Mouse (Mus musculus): ENCODE measurements at regions not wholly inside any gene's neighbourhood (a gene's known extent, or its start where the extent isn't known, plus 50 kb on each side); places are given as distances from the start of the nearest gene placed in this dataset.

GRCm38 (mm10) chr1:185657286-185657685, 202.6 kb downstream of the Slc30a10 start:
- TF ChIP-seq NANOG (IDR thresholded peaks at IDR 0.05; ENCODE audit: borderline replicate concordance, low read length) (no peak), CTCF (conservative IDR thresholded peaks at IDR 0.05; ENCODE audit: low read length) (no peak), POU5F1 (IDR thresholded peaks at IDR 0.05; ENCODE audit: borderline replicate concordance, low read length) (no peak)
- Histone ChIP-seq H3K4me1 (replicated peaks; ENCODE audit: low read depth, low read length) (no peaks in the 10 kb centered on the region), H3K9me3 (ENCODE audit: low read length) (no peaks in the 10 kb centered on the region), H3K4me3 (replicated peaks; ENCODE audit: low read length) (no peak overlapping the region), H3K27me3 (ENCODE audit: insufficient read depth, low read length) (no peaks in the 10 kb centered on the region), H3K36me3 (ENCODE audit: insufficient read depth, low read length) (no peaks in the 10 kb centered on the region)

GRCm38 (mm10) chr1:185659476-185659875, 204.8 kb downstream of the Slc30a10 start:
- TF ChIP-seq NANOG (IDR thresholded peaks at IDR 0.05; ENCODE audit: borderline replicate concordance, low read length) (no peak), CTCF (conservative IDR thresholded peaks at IDR 0.05; ENCODE audit: low read length) (no peak), POU5F1 (IDR thresholded peaks at IDR 0.05; ENCODE audit: borderline replicate concordance, low read length) (no peak)
- Histone ChIP-seq H3K27me3 (ENCODE audit: insufficient read depth, low read length) (no peaks in the 10 kb centered on the region), H3K36me3 (ENCODE audit: insufficient read depth, low read length) (no peaks in the 10 kb centered on the region), H3K4me3 (replicated peaks; ENCODE audit: low read length) (no peak overlapping the region), H3K4me1 (replicated peaks; ENCODE audit: low read depth, low read length) (no peaks in the 10 kb centered on the region), H3K9me3 (ENCODE audit: low read length) (no peaks in the 10 kb centered on the region)

- TF ChIP-seq CTCF (conservative IDR thresholded peaks at IDR 0.05; ENCODE audit: low read length) (no peak), POU5F1 (IDR thresholded peaks at IDR 0.05; ENCODE audit: borderline replicate concordance, low read length) (no peak), NANOG (IDR thresholded peaks at IDR 0.05; ENCODE audit: borderline replicate concordance, low read length) (no peak)
- H3K4me1 ChIP-seq (replicated peaks; ENCODE audit: low read depth, low read length): no peaks in the 10 kb centered on the region
- H3K27me3 ChIP-seq (ENCODE audit: insufficient read depth, low read length): no peaks in the 10 kb centered on the region
- no peaks in the 10 kb centered on the region for H3K36me3 ChIP-seq (ENCODE audit: insufficient read depth, low read length)
- no peak overlapping the region for H3K4me3 ChIP-seq (replicated peaks; ENCODE audit: low read length)
- no peaks in the 10 kb centered on the region for H3K9me3 ChIP-seq (ENCODE audit: low read length)
Measured at GRCm38 (mm10) chr1:185662336-185662735, 207.7 kb downstream of the Slc30a10 start.

- Histone ChIP-seq H3K4me1 (replicated peaks; ENCODE audit: low read depth, low read length) (no peaks in the 10 kb centered on the region), H3K9me3 (ENCODE audit: low read length) (no peaks in the 10 kb centered on the region), H3K4me3 (replicated peaks; ENCODE audit: low read length) (no peak overlapping the region), H3K27me3 (ENCODE audit: insufficient read depth, low read length) (no peaks in the 10 kb centered on the region), H3K36me3 (ENCODE audit: insufficient read depth, low read length) (no peaks in the 10 kb centered on the region)
- TF ChIP-seq CTCF (conservative IDR thresholded peaks at IDR 0.05; ENCODE audit: low read length) (no peak), NANOG (IDR thresholded peaks at IDR 0.05; ENCODE audit: borderline replicate concordance, low read length) (no peak), POU5F1 (IDR thresholded peaks at IDR 0.05; ENCODE audit: borderline replicate concordance, low read length) (no peak)
Measured at GRCm38 (mm10) chr1:185670029-185670741, 215.5 kb downstream of the Slc30a10 start.

GRCm38 (mm10) chr1:185672940-185673339, 218.3 kb downstream of the Slc30a10 start:
- H3K4me1 ChIP-seq (replicated peaks; ENCODE audit: low read depth, low read length): no peaks in the 10 kb centered on the region
- no peaks in the 10 kb centered on the region for H3K36me3 ChIP-seq (ENCODE audit: insufficient read depth, low read length)
- TF ChIP-seq CTCF (conservative IDR thresholded peaks at IDR 0.05; ENCODE audit: low read length) (no peak), NANOG (IDR thresholded peaks at IDR 0.05; ENCODE audit: borderline replicate concordance, low read length) (no peak), POU5F1 (IDR thresholded peaks at IDR 0.05; ENCODE audit: borderline replicate concordance, low read length) (no peak)
- no peaks in the 10 kb centered on the region for H3K27me3 ChIP-seq (ENCODE audit: insufficient read depth, low read length)
- no peak overlapping the region for H3K4me3 ChIP-seq (replicated peaks; ENCODE audit: low read length)
- no peaks in the 10 kb centered on the region for H3K9me3 ChIP-seq (ENCODE audit: low read length)

GRCm38 (mm10) chr1:185675674-185676420, 221.2 kb downstream of the Slc30a10 start:
- Histone ChIP-seq H3K27me3 (ENCODE audit: insufficient read depth, low read length) (no peaks in the 10 kb centered on the region), H3K4me1 (replicated peaks; ENCODE audit: low read depth, low read length) (no peaks in the 10 kb centered on the region), H3K4me3 (replicated peaks; ENCODE audit: low read length) (no peak overlapping the region), H3K9me3 (ENCODE audit: low read length) (no peaks in the 10 kb centered on the region), H3K36me3 (ENCODE audit: insufficient read depth, low read length) (no peaks in the 10 kb centered on the region)
- TF ChIP-seq CTCF (conservative IDR thresholded peaks at IDR 0.05; ENCODE audit: low read length) (no peak), POU5F1 (IDR thresholded peaks at IDR 0.05; ENCODE audit: borderline replicate concordance, low read length) (no peak), NANOG (IDR thresholded peaks at IDR 0.05; ENCODE audit: borderline replicate concordance, low read length) (no peak)

GRCm38 (mm10) chr1:185681610-185682457, 227.2 kb downstream of the Slc30a10 start:
- TF ChIP-seq CTCF (conservative IDR thresholded peaks at IDR 0.05; ENCODE audit: low read length) (peak; percentile 87), POU5F1 (IDR thresholded peaks at IDR 0.05; ENCODE audit: borderline replicate concordance, low read length) (no peak)
- Histone ChIP-seq H3K4me1 (replicated peaks; ENCODE audit: low read depth, low read length) (no peaks in the 10 kb centered on the region), H3K27me3 (ENCODE audit: insufficient read depth, low read length) (no peaks in the 10 kb centered on the region), H3K9me3 (ENCODE audit: low read length) (no peaks in the 10 kb centered on the region), H3K4me3 (replicated peaks; ENCODE audit: low read length) (no peak overlapping the region), H3K36me3 (ENCODE audit: insufficient read depth, low read length) (no peaks in the 10 kb centered on the region)

GRCm38 (mm10) chr1:185682458-185682750, 227.8 kb downstream of the Slc30a10 start:
- TF ChIP-seq CTCF (conservative IDR thresholded peaks at IDR 0.05; ENCODE audit: low read length) (no peak), POU5F1 (IDR thresholded peaks at IDR 0.05; ENCODE audit: borderline replicate concordance, low read length) (no peak), NANOG (IDR thresholded peaks at IDR 0.05; ENCODE audit: borderline replicate concordance, low read length) (no peak)
- Histone ChIP-seq H3K9me3 (ENCODE audit: low read length) (no peaks in the 10 kb centered on the region), H3K36me3 (ENCODE audit: insufficient read depth, low read length) (no peaks in the 10 kb centered on the region)

More at GRCm38 (mm10) chr1:185682458-185682750, 227.8 kb downstream of the Slc30a10 start:
- Histone ChIP-seq H3K4me1 (replicated peaks; ENCODE audit: low read depth, low read length) (no peaks in the 10 kb centered on the region), H3K27me3 (ENCODE audit: insufficient read depth, low read length) (no peaks in the 10 kb centered on the region), H3K4me3 (replicated peaks; ENCODE audit: low read length) (no peak overlapping the region)
